Mouse (Mus musculus) stomach, postnatal 0 days (tissue): Measurements from ENCODE around the gene Igf2r. TPM values are rescaled to one million over a fixed set of nuclear protein-coding genes. Genes with fewer than 3 reads are reported as not detected.

Experiments
- ATAC-seq: fragments of 200-750 bp; cut with Nextera tagmentation; 2 replicates; pipeline ENCODE4 v1.8.0; 2017; ENCODE audit not compliant: low FRiP score, low TSS enrichment
- DNase-seq: peaks from one replicate; pipeline ENCODE4 v3.0.0-alpha.2; 2016; ENCODE audit warnings: low spot score
- H3K27ac ChIP-seq: fragments of 300-500 bp; sonication (generic); replicated peaks from 2 replicates; pipeline ENCODE4 v1.5.1; 2014; ENCODE audit warnings: mild to moderate bottlenecking, control low read depth
- H3K27me3 ChIP-seq: fragments of 300-500 bp; sonication (generic); 2 replicates; pipeline ENCODE4 v1.6.1; 2014; ENCODE audit warnings: low read length; ENCODE audit not compliant: control insufficient read depth, insufficient read depth
- H3K36me3 ChIP-seq: fragments of 300-500 bp; sonication (generic); 2 replicates; pipeline ENCODE4 v1.6.1; 2014; ENCODE audit warnings: low read length, mixed read lengths; ENCODE audit not compliant: control insufficient read depth, insufficient read depth
- H3K4me1 ChIP-seq: fragments of 300-500 bp; sonication (generic); replicated peaks from 2 replicates; pipeline ENCODE4 v1.6.1; 2014; ENCODE audit warnings: antibody characterized with exemption; ENCODE audit not compliant: control insufficient read depth, insufficient read depth
- H3K4me2 ChIP-seq: fragments of 300-500 bp; sonication (generic); replicated peaks from 2 replicates; pipeline ENCODE4 v1.6.1; 2014; ENCODE audit warnings: low read depth, mild to moderate bottlenecking, control low read depth, moderate library complexity
- H3K4me3 ChIP-seq: fragments of 300-500 bp; sonication (generic); 2 replicates; pipeline ENCODE4 v1.5.1; 2014; ENCODE audit warnings: low read depth, low read length, control low read depth
- H3K9ac ChIP-seq: fragments of 300-500 bp; sonication (generic); 2 replicates; pipeline ENCODE4 v1.6.1; 2014; ENCODE audit warnings: mild to moderate bottlenecking, low read length, control low read depth, mixed read lengths
- H3K9me3 ChIP-seq: fragments of 300-500 bp; sonication (generic); 2 replicates; pipeline ENCODE4 v1.6.1; 2016; ENCODE audit warnings: low read length; ENCODE audit not compliant: control insufficient read depth
- CTCF ChIP-seq: IDR thresholded peaks from 2 replicates; pipeline ENCODE4 v1.5.1; 2016; ENCODE audit warnings: antibody characterized with exemption, low read depth, mild to moderate bottlenecking, moderate library complexity
- EP300 ChIP-seq: optimal IDR thresholded peaks from 2 replicates; pipeline ENCODE3; 2016; ENCODE audit warnings: antibody characterized with exemption
- WGBS: fragments of 180-500 bp; shearing (Covaris S2); extraction: QIAGEN DNeasy Blood & Tissue Kit; methylation state at CpG from one replicate; pipeline ENCODE4 v1.1.7; 2014; 5-methylcytosine and 5-hydroxymethylcytosine counted together
- polyA plus RNA-seq: library from polyadenylated mRNA; unstranded; fragments of >200 nt; fragmentation: Nextera tagmentation; extraction: Ambion mirVana; gene quantifications from 2 replicates; pipeline ENCODE4 v1.2.1, GENCODE M21; 2015

Gene Igf2r
- polyA plus RNA-seq, 1 experiment from 2014 or later = 9.6 TPM

GRCm38 (mm10) chr17:12717445-12717844, 52.0 kb downstream of the Igf2r start:
- WGBS = 76% methylated on average over 4 of the region's 4 CpGs

GRCm38 (mm10) chr17:12715032-12715431, 54.4 kb downstream of the Igf2r start:
- Histone ChIP-seq H3K9me3 (no peaks in the 10 kb centered on the region), H3K27me3 (no peaks in the 10 kb centered on the region), H3K4me2 (no peak overlapping the region), H3K9ac (no peak overlapping the region), H3K36me3 (peaks cover 13% of the 10 kb centered on the region), H3K27ac (0 out of 2 replicates have a peak overlapping the region, but pooled peaks have one; percentile 8), H3K4me3 (no peak overlapping the region), H3K4me1 (no peaks in the 10 kb centered on the region)
- no peak for DNase-seq
- TF ChIP-seq EP300 (no peak), CTCF (no peak)
- no peak; the same call in 1 of the 2 replicates for ATAC-seq
- WGBS = 52% methylated on average over 1 of the region's 1 CpGs

More at GRCm38 (mm10) chr17:12717445-12717844, 52.0 kb downstream of the Igf2r start:
- H3K27ac ChIP-seq = 0 out of 2 replicates have a peak overlapping the region, but pooled peaks have one; percentile 18
- DNase-seq = no peak
- no peaks in the 10 kb centered on the region for H3K27me3 ChIP-seq
- no peak overlapping the region for H3K9ac ChIP-seq
- peaks cover 13% of the 10 kb centered on the region for H3K36me3 ChIP-seq
- no peak overlapping the region for H3K4me3 ChIP-seq
- no peaks in the 10 kb centered on the region for H3K9me3 ChIP-seq
- H3K4me1 ChIP-seq = no peaks in the 10 kb centered on the region
- H3K4me2 ChIP-seq = no peak overlapping the region
- TF ChIP-seq EP300 (no peak), CTCF (no peak)
- ATAC-seq = no peak

GRCm38 (mm10) chr17:12714080-12714561, 55.3 kb downstream of the Igf2r start:
- H3K36me3 ChIP-seq = peaks cover 13% of the 10 kb centered on the region
- H3K9ac ChIP-seq = no peak overlapping the region
- TF ChIP-seq CTCF = peak; percentile 70
- TF ChIP-seq EP300 = no peak
- no peaks in the 10 kb centered on the region for H3K9me3 ChIP-seq
- ATAC-seq = no peak
- no peaks in the 10 kb centered on the region for H3K4me1 ChIP-seq
- no peaks in the 10 kb centered on the region for H3K27me3 ChIP-seq
- no peak overlapping the region for H3K4me2 ChIP-seq
- WGBS = 71% methylated on average over 5 of the region's 5 CpGs
- H3K4me3 ChIP-seq = no peak overlapping the region
- no peak for DNase-seq
- H3K27ac ChIP-seq = no peak overlapping the region

GRCm38 (mm10) chr17:12712993-12713392, 56.5 kb downstream of the Igf2r start:
- H3K27ac ChIP-seq = no peak overlapping the region
- ATAC-seq (no peak), DNase-seq (no peak)
- H3K4me2 ChIP-seq = no peak overlapping the region
- H3K27me3 ChIP-seq = no peaks in the 10 kb centered on the region
- WGBS = 79% methylated on average over 3 of the region's 3 CpGs
- no peaks in the 10 kb centered on the region for H3K4me1 ChIP-seq
- H3K4me3 ChIP-seq = no peak overlapping the region
- H3K9me3 ChIP-seq = no peaks in the 10 kb centered on the region
- no peak for TF ChIP-seq CTCF
- H3K9ac ChIP-seq = no peak overlapping the region
- H3K36me3 ChIP-seq = peaks cover 13% of the 10 kb centered on the region

- Histone ChIP-seq H3K4me3 (no peak overlapping the region), H3K36me3 (peaks cover 11% of the 10 kb centered on the region), H3K4me2 (no peak overlapping the region), H3K27me3 (no peaks in the 10 kb centered on the region), H3K9ac (no peak overlapping the region), H3K9me3 (no peaks in the 10 kb centered on the region), H3K27ac (no peak overlapping the region), H3K4me1 (no peaks in the 10 kb centered on the region)
- ATAC-seq = no peak
- TF ChIP-seq EP300 = no peak
- no peak for TF ChIP-seq CTCF
- DNase-seq = no peak
These were observed 57.3 kb downstream of the Igf2r start for GRCm38 (mm10) chr17:12712191-12712590.

GRCm38 (mm10) chr17:12710976-12711375, 58.5 kb downstream of the Igf2r start:
- TF ChIP-seq CTCF (no peak), EP300 (no peak)
- WGBS = 85% methylated on average over 2 of the region's 2 CpGs
- no peak for DNase-seq
- no peak overlapping the region for H3K9ac ChIP-seq
- H3K36me3 ChIP-seq = peaks cover 6% of the 10 kb centered on the region; the same call in 1 of the 2 replicates
- H3K9me3 ChIP-seq = no peaks in the 10 kb centered on the region
- no peak overlapping the region for H3K4me2 ChIP-seq
- ATAC-seq = no peak
- H3K4me3 ChIP-seq = no peak overlapping the region
- H3K27ac ChIP-seq = no peak overlapping the region
- H3K27me3 ChIP-seq = no peaks in the 10 kb centered on the region
- no peaks in the 10 kb centered on the region for H3K4me1 ChIP-seq
